Mouse (Mus musculus): ENCODE results near the gene Inpp4a.

DNA sequence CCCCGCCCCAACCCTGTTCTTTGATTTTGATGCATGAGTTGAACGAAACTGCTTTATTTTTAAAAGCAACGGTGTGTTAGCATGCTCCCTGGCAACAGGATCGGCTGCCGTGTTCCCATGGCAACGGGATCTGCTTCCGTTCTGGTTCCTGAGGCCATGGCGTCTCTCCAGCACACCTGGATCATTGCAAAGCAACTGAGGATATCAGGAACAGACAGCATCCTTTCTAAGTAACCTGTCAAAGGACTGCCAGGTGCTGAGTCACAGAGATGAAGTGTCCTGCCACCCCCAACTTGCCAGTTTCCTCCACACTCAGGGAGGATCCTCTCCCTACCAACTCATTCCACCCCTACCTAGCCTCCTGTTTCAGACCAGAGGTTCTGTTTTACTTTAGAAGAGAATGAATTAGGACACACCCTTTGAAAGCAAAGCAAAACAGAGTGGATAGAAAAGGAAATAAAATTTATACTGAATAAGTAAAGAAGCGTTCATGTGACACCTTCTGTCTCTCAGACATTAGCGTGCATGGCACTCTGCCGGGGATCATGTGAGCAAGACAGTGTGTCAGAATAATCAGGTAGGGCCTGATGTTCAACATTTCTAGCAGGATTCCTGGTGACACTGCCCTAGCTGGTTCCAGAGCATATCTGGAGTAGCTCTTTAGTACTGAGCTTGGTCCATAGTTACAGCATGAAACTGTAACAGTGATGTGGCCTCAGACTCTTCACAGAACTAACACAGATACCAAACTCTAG is 11.3 kb upstream of the Inpp4a start:
- TF ChIP-seq CTCF (IDR thresholded peaks at IDR 0.05; ENCODE audit: control insufficient read depth, insufficient read depth, insufficient read length) (no peak), MAX (IDR thresholded peaks at IDR 0.05) (no peak)
